Mouse (Mus musculus) small intestine, adult 2 months (tissue): ENCODE results near the gene C8a.

Source experiments
- CTCF ChIP-seq: fragments of 200-500 bp; IDR thresholded peaks from 2 replicates; pipeline ENCODE4 v1.5.1; 2012; ENCODE audit warnings: low read depth, mild to moderate bottlenecking, control low read depth, inconsistent platforms, low read length, moderate library complexity, mixed read lengths; ENCODE audit not compliant: insufficient replicate concordance, insufficient read length; ENCODE audit errors: extremely low read depth
- POLR2A ChIP-seq: fragments of 200-500 bp; IDR thresholded peaks from 2 replicates; pipeline ENCODE4 v1.6.1; 2012; ENCODE audit warnings: low read depth, mild to moderate bottlenecking, control low read depth, inconsistent platforms, low read length, moderate library complexity

- TF ChIP-seq CTCF (no peak), POLR2A (no peak)
Measured at GRCm38 (mm10) chr4:104842204-104842603, 34.0 kb downstream of the C8a start.
